Mouse (Mus musculus) midbrain, postnatal 0 days (tissue): ENCODE results near the gene Rplp2. TPM values are rescaled to one million over a fixed set of nuclear protein-coding genes. Genes with fewer than 3 reads are reported as not detected.
A peak's percentile ranks its signal among the peaks of the same experiment; 100 is the strongest.

ENCODE experiments used
- ATAC-seq: fragments of 200-750 bp; cut with Nextera tagmentation; 2 replicates; pipeline ENCODE4 v1.8.0; 2017; ENCODE audit warnings: moderate number of reproducible peaks, mild to moderate bottlenecking, moderate TSS enrichment, moderate library complexity; ENCODE audit not compliant: low FRiP score
- DNase-seq: peaks from one replicate; pipeline ENCODE4 v3.0.0-alpha.2; 2015; ENCODE audit warnings: low spot score
- H3K27ac ChIP-seq: fragments of 300-500 bp; sonication (generic); 2 replicates; pipeline ENCODE4 v1.5.1; 2014; ENCODE audit warnings: low read depth, mild to moderate bottlenecking, low read length, mixed read lengths
- H3K27me3 ChIP-seq: fragments of 300-500 bp; sonication (generic); 2 replicates; pipeline ENCODE4 v1.6.1; 2014; ENCODE audit warnings: low read length, control low read depth, mixed read lengths; ENCODE audit not compliant: insufficient read depth
- H3K36me3 ChIP-seq: fragments of 300-500 bp; sonication (generic); 2 replicates; pipeline ENCODE4 v1.6.1; 2014; ENCODE audit warnings: low read length, control low read depth, mixed read lengths; ENCODE audit not compliant: insufficient read depth
- H3K4me1 ChIP-seq: fragments of 300-500 bp; sonication (generic); 2 replicates; pipeline ENCODE4 v1.6.1; 2014; ENCODE audit warnings: mild to moderate bottlenecking, control low read depth, antibody characterized with exemption, low read length, mixed read lengths; ENCODE audit not compliant: insufficient read depth
- H3K4me2 ChIP-seq: fragments of 300-500 bp; sonication (generic); 2 replicates; pipeline ENCODE4 v1.6.1; 2014; ENCODE audit warnings: low read depth, mild to moderate bottlenecking, low read length, mixed read lengths; ENCODE audit not compliant: poor library complexity, severe bottlenecking
- H3K4me3 ChIP-seq: fragments of 300-500 bp; sonication (generic); 2 replicates; pipeline ENCODE4 v1.5.1; 2014; ENCODE audit warnings: low read depth, mild to moderate bottlenecking, low read length, moderate library complexity
- H3K9ac ChIP-seq: fragments of 300-500 bp; sonication (generic); replicated peaks from 2 replicates; pipeline ENCODE4 v1.6.1; 2014; ENCODE audit warnings: mild to moderate bottlenecking, low read length, moderate library complexity, mixed read lengths; ENCODE audit not compliant: poor library complexity, severe bottlenecking
- H3K9me3 ChIP-seq: fragments of 300-500 bp; sonication (generic); 2 replicates; pipeline ENCODE4 v1.6.1; 2016; ENCODE audit warnings: low read length, control low read depth
- CTCF ChIP-seq: IDR thresholded peaks from 2 replicates; pipeline ENCODE4 v1.5.1; 2016; ENCODE audit warnings: antibody characterized with exemption, mild to moderate bottlenecking
- WGBS: fragments of 180-500 bp; shearing (Covaris S2); extraction: QIAGEN DNeasy Blood & Tissue Kit; methylation state at CpG from one replicate; pipeline ENCODE4 v1.1.7; 2014; 5-methylcytosine and 5-hydroxymethylcytosine counted together
- polyA plus RNA-seq: library from polyadenylated mRNA; unstranded; fragments of >200 nt; fragmentation: Nextera tagmentation; extraction: Ambion mirVana; gene quantifications from 2 replicates; pipeline ENCODE4 v1.2.1, GENCODE M21; 2015
- total RNA-seq: library from RNA; depleted of rRNA; stranded (reverse); fragments of >200 nt; gene quantifications from 2 replicates; pipeline ENCODE4 v1.2.3, GENCODE M21; 2014

The Rplp2 gene
- total and polyA plus RNA-seq, 2 experiments from 2014 or later: 180 to 852 TPM

- Histone ChIP-seq H3K4me3 (no peak overlapping the region), H3K9ac (no peak overlapping the region), H3K4me1 (no peaks in the 10 kb centered on the region), H3K4me2 (no peak overlapping the region), H3K36me3 (no peaks in the 10 kb centered on the region), H3K9me3 (no peaks in the 10 kb centered on the region), H3K27ac (no peak overlapping the region), H3K27me3 (no peaks in the 10 kb centered on the region)
- ATAC-seq (no peak), DNase-seq (no peak)
- 74% methylated on average over 7 of the region's 7 CpGs for WGBS
- no peak for TF ChIP-seq CTCF
Measured at GRCm38 (mm10) chr7:141418970-141419369, 28.2 kb upstream of the Rplp2 start.

- WGBS: 84% methylated on average over 9 of the region's 9 CpGs
- H3K27me3 ChIP-seq: no peaks in the 10 kb centered on the region
- DNase-seq (no peak), ATAC-seq (no peak)
- H3K9ac ChIP-seq: no peak overlapping the region
- H3K4me3 ChIP-seq: no peak overlapping the region
- H3K9me3 ChIP-seq: no peaks in the 10 kb centered on the region
- H3K4me2 ChIP-seq: no peak overlapping the region
- H3K4me1 ChIP-seq: no peaks in the 10 kb centered on the region
- H3K36me3 ChIP-seq: no peaks in the 10 kb centered on the region
- no peak overlapping the region for H3K27ac ChIP-seq
- TF ChIP-seq CTCF: no peak
Measured at GRCm38 (mm10) chr7:141420030-141420702, 27.0 kb upstream of the Rplp2 start.

- peaks cover 14% of the 10 kb centered on the region for H3K36me3 ChIP-seq
- peaks cover 7% of the 10 kb centered on the region for H3K4me1 ChIP-seq
- H3K4me2 ChIP-seq: no peak overlapping the region
- H3K27me3 ChIP-seq: no peaks in the 10 kb centered on the region
- ATAC-seq (no peak), DNase-seq (no peak)
- H3K27ac ChIP-seq: no peak overlapping the region
- 75% methylated on average over 4 of the region's 4 CpGs for WGBS
- no peak for TF ChIP-seq CTCF
- H3K9me3 ChIP-seq: no peaks in the 10 kb centered on the region
- no peak overlapping the region for H3K4me3 ChIP-seq
- H3K9ac ChIP-seq: no peak overlapping the region
Measured at GRCm38 (mm10) chr7:141423811-141424210, 23.4 kb upstream of the Rplp2 start.

DNA sequence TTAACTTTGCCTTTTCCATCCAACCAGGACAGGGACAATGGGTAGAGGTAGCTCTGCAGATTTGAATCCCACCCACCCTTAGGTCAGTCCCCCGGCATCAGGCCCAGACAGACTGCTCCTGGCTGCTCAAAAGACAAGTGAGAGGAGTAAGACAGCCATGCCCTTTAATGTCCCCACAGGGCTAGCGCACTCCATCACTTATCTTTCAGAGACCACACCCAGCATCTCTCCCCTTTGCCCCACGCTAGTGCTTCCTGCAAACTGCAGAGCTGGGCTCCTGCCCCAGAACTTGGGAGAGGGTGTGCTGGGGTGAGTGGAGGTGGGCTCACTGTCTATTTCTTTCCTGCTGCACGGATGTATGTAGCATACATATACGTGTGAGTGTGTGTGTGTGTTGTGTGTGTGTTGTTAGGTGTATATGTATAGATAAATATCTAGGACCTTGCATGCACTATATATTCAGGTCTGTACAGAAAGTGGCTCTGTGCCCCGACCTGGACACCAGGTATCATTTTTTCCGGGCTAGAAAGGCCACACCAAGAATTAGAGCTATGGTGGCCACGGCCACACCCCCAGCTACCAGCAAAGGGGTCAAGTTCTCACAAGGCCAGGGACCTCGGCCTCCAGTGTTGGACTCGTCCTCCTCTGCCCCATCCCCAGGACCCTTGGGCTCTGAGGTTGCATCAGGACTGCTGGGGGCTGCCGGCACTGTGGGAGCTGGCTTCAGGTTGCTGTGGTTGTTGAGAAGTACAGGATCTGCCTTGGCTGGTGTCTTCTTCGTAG lies 20.0 kb upstream of the Rplp2 start:
- Histone ChIP-seq H3K9me3 (no peaks in the 10 kb centered on the region), H3K27ac (no peak overlapping the region), H3K9ac (no peak overlapping the region), H3K4me2 (no peak overlapping the region), H3K27me3 (no peaks in the 10 kb centered on the region), H3K36me3 (peaks cover 33% of the 10 kb centered on the region), H3K4me1 (peaks cover 11% of the 10 kb centered on the region), H3K4me3 (no peak overlapping the region)
- ATAC-seq (no peak), DNase-seq (no peak)
- no peak for TF ChIP-seq CTCF
- WGBS: 89% methylated on average over 12 of the region's 12 CpGs

GRCm38 (mm10) chr7:141428701-141429100 lies 18.5 kb upstream of the Rplp2 start:
- no peaks in the 10 kb centered on the region for H3K27me3 ChIP-seq
- no peaks in the 10 kb centered on the region for H3K9me3 ChIP-seq
- peak overlapping the region; percentile 85 for H3K4me2 ChIP-seq
- H3K27ac ChIP-seq: peak overlapping the region; percentile 81
- DNase-seq: peak; percentile 15
- peaks cover 42% of the 10 kb centered on the region for H3K36me3 ChIP-seq
- peak overlapping the region; percentile 82 for H3K9ac ChIP-seq
- H3K4me3 ChIP-seq: peak overlapping the region; percentile 57
- ATAC-seq: no peak
- H3K4me1 ChIP-seq: peaks cover 14% of the 10 kb centered on the region
- 49% methylated on average over 5 of the region's 5 CpGs for WGBS
- no peak for TF ChIP-seq CTCF

- DNase-seq (peak; percentile 89), ATAC-seq (peak; percentile 61)
- peak within 1 kb of the TSS; percentile 85 for H3K4me2 ChIP-seq
- H3K27me3 ChIP-seq: no peaks in the 10 kb centered on the region
- peak; percentile 14 for TF ChIP-seq CTCF
- peaks cover 42% of the 10 kb centered on the region for H3K36me3 ChIP-seq
- peaks cover 18% of the 10 kb centered on the region for H3K4me1 ChIP-seq
- H3K9ac ChIP-seq: peak within 1 kb of the TSS; percentile 82
- H3K27ac ChIP-seq: peak within 1 kb of the TSS; percentile 81
- 1% methylated on average over 19 of the region's 19 CpGs for whole genome bisulfite sequencing
- no peaks in the 10 kb centered on the region for H3K9me3 ChIP-seq
- H3K4me3 ChIP-seq: peak within 1 kb of the TSS; percentile 57
Measured at GRCm38 (mm10) chr7:141429310-141429709, 17.9 kb upstream of the Rplp2 start, which contains the start of gene Cend1. Gene Cend1 (minus strand): TSS chr7:141429491.
